Mouse (Mus musculus): ENCODE measurements around the gene Rabac1. TPM values are rescaled to one million over a fixed set of nuclear protein-coding genes. Genes with fewer than 3 reads are reported as not detected.

Gene Rabac1
- polyA plus RNA-seq, 1 experiment from 2014 or later = 59.4 TPM

Small RNA genes within 50 kb of the gene (microRNA-seq; reads per million reads assigned to microRNA genes)
- gene Mir7046 = not detected
- gene Mir7047 = not detected

Other genes with a start within 250 kb of the Rabac1 start
- not detected in 2 replicates for gene Gm4763, start 245.8 kb downstream of the Rabac1 start, polyA plus RNA-seq (2015; fragmentation: Nextera tagmentation; extraction: Ambion mirVana)
- 10.1 and 13.5 TPM in 2 replicates for gene Cd177, start 212.4 kb downstream of the Rabac1 start, polyA plus RNA-seq (2015; fragmentation: Nextera tagmentation; extraction: Ambion mirVana)
- gene Ceacam10, start 195.5 kb downstream of the Rabac1 start, polyA plus RNA-seq (2015; fragmentation: Nextera tagmentation; extraction: Ambion mirVana) = 2.1 and 2.4 TPM in 2 replicates
- 1.6 and 1.9 TPM in 2 replicates for gene Gm9844, start 110.5 kb downstream of the Rabac1 start, polyA plus RNA-seq (2015; fragmentation: Nextera tagmentation; extraction: Ambion mirVana)
- not detected in 2 replicates for gene Lypd4, start 102.8 kb downstream of the Rabac1 start, polyA plus RNA-seq (2015; fragmentation: Nextera tagmentation; extraction: Ambion mirVana)
- gene Dmrtc2, start 102.7 kb downstream of the Rabac1 start, polyA plus RNA-seq (2015; fragmentation: Nextera tagmentation; extraction: Ambion mirVana) = not detected in 2 replicates
- gene Rps19, start 88.4 kb downstream of the Rabac1 start, polyA plus RNA-seq (2015; fragmentation: Nextera tagmentation; extraction: Ambion mirVana) = 1,016 and 1,167 TPM in 2 replicates
- 6.0 and 7.2 TPM in 2 replicates for gene Cd79a, start 75.4 kb downstream of the Rabac1 start, polyA plus RNA-seq (2015; fragmentation: Nextera tagmentation; extraction: Ambion mirVana)
- gene Arhgef1, start 69.8 kb downstream of the Rabac1 start, polyA plus RNA-seq (2015; fragmentation: Nextera tagmentation; extraction: Ambion mirVana) = 41.7 and 46.4 TPM in 2 replicates
- not detected in 2 replicates for gene Gm4881, start 28.3 kb downstream of the Rabac1 start, polyA plus RNA-seq (2015; fragmentation: Nextera tagmentation; extraction: Ambion mirVana)
- gene Atp1a3, start 33.2 kb upstream of the Rabac1 start, polyA plus RNA-seq (2015; fragmentation: Nextera tagmentation; extraction: Ambion mirVana) = 1.3 and 1.5 TPM in 2 replicates
- 0.54 and 0.82 TPM in 2 replicates for gene Grik5, start 99.6 kb upstream of the Rabac1 start, polyA plus RNA-seq (2015; fragmentation: Nextera tagmentation; extraction: Ambion mirVana)
- 9.9 and 11.1 TPM in 2 replicates for gene Zfp574, start 99.8 kb upstream of the Rabac1 start, polyA plus RNA-seq (2015; fragmentation: Nextera tagmentation; extraction: Ambion mirVana)
- gene Pou2f2, start 207.0 kb upstream of the Rabac1 start, polyA plus RNA-seq (2015; fragmentation: Nextera tagmentation; extraction: Ambion mirVana) = 1.6 and 2.1 TPM in 2 replicates
- 35.4 and 39.1 TPM in 2 replicates for gene Dedd2, start 247.9 kb upstream of the Rabac1 start, polyA plus RNA-seq (2015; fragmentation: Nextera tagmentation; extraction: Ambion mirVana)
- 1.8 and 2.1 TPM in 2 replicates for gene Zfp526, start 248.7 kb upstream of the Rabac1 start, polyA plus RNA-seq (2015; fragmentation: Nextera tagmentation; extraction: Ambion mirVana)